Mouse (Mus musculus): Measurements from ENCODE around the gene Lpar3.

Lpar3 gene

GRCm38 (mm10) chr3:146220776-146221486 lies at the start of gene Lpar3:
Gene Lpar3, plus strand, starts transcription at chr3:146220963.
- DNase-seq (ENCODE audit: low read depth, low spot score) = peak; percentile 20

GRCm38 (mm10) chr3:146173030-146173429 lies 47.7 kb upstream of the Lpar3 start:
- DNase-seq (ENCODE audit: low read depth, low spot score) = no peak

- no peak for DNase-seq (ENCODE audit: low read depth, low spot score)
Measured at GRCm38 (mm10) chr3:146174215-146174614, 46.5 kb upstream of the Lpar3 start.

GRCm38 (mm10) chr3:146177295-146177694 lies 43.5 kb upstream of the Lpar3 start:
- no peak for DNase-seq (ENCODE audit: low read depth, low spot score)

GRCm38 (mm10) chr3:146177748-146178582 lies 42.8 kb upstream of the Lpar3 start:
- peak; percentile 90 for DNase-seq (ENCODE audit: low read depth, low spot score)

GRCm38 (mm10) chr3:146180341-146180740 lies 40.4 kb upstream of the Lpar3 start:
- peak; percentile 51 for DNase-seq (ENCODE audit: low read depth, low spot score)

- DNase-seq (ENCODE audit: low read depth, low spot score) = peak; percentile 71
Measured at GRCm38 (mm10) chr3:146180986-146181385, 39.8 kb upstream of the Lpar3 start.

GRCm38 (mm10) chr3:146184992-146185657 lies 35.6 kb upstream of the Lpar3 start:
- peak; percentile 77 for DNase-seq (ENCODE audit: low read depth, low spot score)

GRCm38 (mm10) chr3:146186033-146186432 lies 34.7 kb upstream of the Lpar3 start:
- DNase-seq (ENCODE audit: low read depth, low spot score) = peak; percentile 25

GRCm38 (mm10) chr3:146189933-146190332 lies 30.8 kb upstream of the Lpar3 start:
- peak; percentile 34 for DNase-seq (ENCODE audit: low read depth, low spot score)

- peak; percentile 33 for DNase-seq (ENCODE audit: low read depth, low spot score)
Measured at GRCm38 (mm10) chr3:146192507-146192906, 28.3 kb upstream of the Lpar3 start.

- no peak for DNase-seq (ENCODE audit: low read depth, low spot score)
Measured at GRCm38 (mm10) chr3:146195153-146195552, 25.6 kb upstream of the Lpar3 start.

GRCm38 (mm10) chr3:146196301-146196700 lies 24.5 kb upstream of the Lpar3 start:
- DNase-seq (ENCODE audit: low read depth, low spot score) = no peak

GRCm38 (mm10) chr3:146196780-146197743 lies 23.7 kb upstream of the Lpar3 start:
- no peak for DNase-seq (ENCODE audit: low read depth, low spot score)

GRCm38 (mm10) chr3:146197785-146198184 lies 23.0 kb upstream of the Lpar3 start:
- DNase-seq (ENCODE audit: low read depth, low spot score) = no peak

GRCm38 (mm10) chr3:146198803-146199481 lies 21.8 kb upstream of the Lpar3 start:
- DNase-seq (ENCODE audit: low read depth, low spot score) = no peak

GRCm38 (mm10) chr3:146199486-146199885 lies 21.3 kb upstream of the Lpar3 start:
- no peak for DNase-seq (ENCODE audit: low read depth, low spot score)

- no peak for DNase-seq (ENCODE audit: low read depth, low spot score)
Measured at GRCm38 (mm10) chr3:146204375-146204774, 16.4 kb upstream of the Lpar3 start.

- DNase-seq (ENCODE audit: low read depth, low spot score) = no peak
Measured at GRCm38 (mm10) chr3:146205305-146205704, 15.5 kb upstream of the Lpar3 start.

- DNase-seq (ENCODE audit: low read depth, low spot score) = no peak
Measured at GRCm38 (mm10) chr3:146206635-146207034, 14.1 kb upstream of the Lpar3 start.
